ENCODE assay signal across 7 mouse cellular contexts in the genomic region with DNA sequence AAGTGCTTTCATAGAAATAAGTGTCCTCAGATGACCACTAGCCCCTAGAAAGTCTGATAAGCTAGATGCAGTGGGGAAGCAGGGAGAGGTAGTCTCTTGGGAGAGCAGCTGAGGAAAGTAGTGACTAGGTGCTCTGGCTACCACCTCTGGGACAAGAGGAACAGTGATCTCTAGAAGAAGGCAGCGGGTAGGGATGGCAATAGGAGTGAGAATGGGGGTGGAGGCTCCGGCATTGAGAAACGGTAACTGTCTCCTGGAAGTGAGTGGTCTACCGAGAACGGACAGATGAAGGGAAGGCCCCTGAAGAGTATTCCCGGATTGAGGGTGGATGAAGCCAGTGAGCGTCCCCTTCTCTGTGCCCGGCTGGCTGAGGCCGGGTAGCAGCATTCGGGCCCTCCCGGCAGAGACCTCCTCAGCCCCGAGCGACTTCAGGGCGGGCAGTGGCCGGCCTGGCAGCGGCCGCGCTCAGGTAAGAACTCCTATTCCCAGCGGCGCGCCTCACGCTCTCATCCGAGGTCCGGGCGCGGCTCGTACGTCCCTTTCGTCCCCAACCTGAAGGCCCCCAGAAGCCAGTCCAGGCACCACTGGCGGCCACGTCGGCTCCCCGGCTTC. TPM values are rescaled to one million over a fixed set of nuclear protein-coding genes. Genes with fewer than 3 reads are reported as not detected.
DNase-seq lines count a peak whose midpoint lies in the region; ATAC-seq and TF ChIP-seq lines count a peak whose summit lies in the region.

No protein-coding gene starts in this region.

- no peak for DNase-seq in lung, postnatal 25 days (ENCODE audit: low spot score)
- DNase-seq in c-Kit-positive CD71-negative TER-119-negative erythroid progenitor cells, embryonic 14.5 days (ENCODE audit: low read depth), result peak; percentile 19
- DNase-seq in liver, postnatal 0 days, result no peak
- no peak for DNase-seq in urinary bladder, postnatal 14 days (ENCODE audit: low spot score)
- DNase-seq in spleen, postnatal 4 days (ENCODE audit: low spot score in 2 of 2), result no peak

- peaks cover 3% of the 10 kb centered on the region for H3K4me1 ChIP-seq in lung, embryonic 16.5 days (replicated peaks; ENCODE audit: control insufficient read depth, insufficient read depth, low read length)
- H3K4me1 ChIP-seq in heart, embryonic 16.5 days (ENCODE audit: control insufficient read depth, insufficient read depth, low read length), result no peaks in the 10 kb centered on the region
- peaks cover 14% of the 10 kb centered on the region for H3K4me1 ChIP-seq in liver, postnatal 0 days (ENCODE audit: insufficient read depth)

- H3K4me3 ChIP-seq in lung, embryonic 16.5 days (ENCODE audit: low read length), result peak overlapping the region; percentile 85
- H3K4me3 ChIP-seq in heart, embryonic 16.5 days (ENCODE audit: low read length), result peak overlapping the region; percentile 81
- H3K4me3 ChIP-seq in liver, postnatal 0 days (ENCODE audit: low read depth, low read length), result peak overlapping the region; percentile 68

- no peak for TF ChIP-seq CTCF in liver, postnatal 0 days (IDR thresholded peaks at IDR 0.05; ENCODE audit: low read depth)

- peak overlapping the region; percentile 59; the same call in 1 of the 2 replicates for H3K27ac ChIP-seq in lung, embryonic 16.5 days (ENCODE audit: low read length)
- H3K27ac ChIP-seq in heart, embryonic 16.5 days (ENCODE audit: low read length), result peak overlapping the region; percentile 66
- H3K27ac ChIP-seq in liver, postnatal 0 days (ENCODE audit: low read depth), result peak overlapping the region; percentile 67

- no peak for TF ChIP-seq EP300 in liver, postnatal 0 days (IDR thresholded peaks at IDR 0.05; ENCODE audit: low read depth)

- under 1% methylated on average over 18 of the region's 33 CpGs for WGBS in lung, embryonic 16.5 days
- WGBS in heart, embryonic 16.5 days, result under 1% methylated on average over 33 of the region's 33 CpGs
- WGBS in liver, postnatal 0 days (ENCODE audit: insufficient replicate concordance), result under 1% methylated on average over 33 of the region's 33 CpGs

- no peaks in the 10 kb centered on the region for H3K9me3 ChIP-seq in lung, embryonic 16.5 days (ENCODE audit: control insufficient read depth, low read length)
- no peaks in the 10 kb centered on the region for H3K9me3 ChIP-seq in heart, embryonic 16.5 days (replicated peaks; ENCODE audit: control insufficient read depth, low read length)
- H3K9me3 ChIP-seq in liver, postnatal 0 days (ENCODE audit: low read length), result no peaks in the 10 kb centered on the region

- H3K4me2 ChIP-seq in lung, embryonic 16.5 days (ENCODE audit: low read depth, low read length), result peak overlapping the region; percentile 87
- peak overlapping the region; percentile 72 for H3K4me2 ChIP-seq in heart, embryonic 16.5 days (ENCODE audit: low read depth, low read length)
- H3K4me2 ChIP-seq in liver, postnatal 0 days (ENCODE audit: low read depth, low read length), result peak overlapping the region; percentile 93

- H3K27me3 ChIP-seq in lung, embryonic 16.5 days (ENCODE audit: control insufficient read depth, insufficient read depth, low read depth, low read length), result no peaks in the 10 kb centered on the region
- no peaks in the 10 kb centered on the region for H3K27me3 ChIP-seq in heart, embryonic 16.5 days (ENCODE audit: control insufficient read depth, insufficient read depth, low read length)
- H3K27me3 ChIP-seq in liver, postnatal 0 days (ENCODE audit: insufficient read depth, low read length), result no peaks in the 10 kb centered on the region

- peak; percentile 59 for ATAC-seq in lung, embryonic 16.5 days (ENCODE audit: low read depth)
- peak; percentile 29 for ATAC-seq in heart, embryonic 16.5 days (replicated peaks; ENCODE audit: extremely low read depth, insufficient read depth, low FRiP score)
- ATAC-seq in liver, postnatal 0 days, result peak; percentile 68

- no peaks in the 10 kb centered on the region for H3K36me3 ChIP-seq in lung, embryonic 16.5 days (ENCODE audit: control insufficient read depth, insufficient read depth, low read length)
- H3K36me3 ChIP-seq in heart, embryonic 16.5 days (ENCODE audit: control insufficient read depth, insufficient read depth), result no peaks in the 10 kb centered on the region
- no peaks in the 10 kb centered on the region; the same call in 1 of the 2 replicates for H3K36me3 ChIP-seq in liver, postnatal 0 days (replicated peaks; ENCODE audit: insufficient read depth, low read length)

- H3K9ac ChIP-seq in lung, embryonic 16.5 days (ENCODE audit: low read length), result peak overlapping the region; percentile 90
- H3K9ac ChIP-seq in heart, embryonic 16.5 days (ENCODE audit: low read length), result peak overlapping the region; percentile 86
- H3K9ac ChIP-seq in liver, postnatal 0 days (replicated peaks), result peak overlapping the region; percentile 77

RNA-seq across cellular contexts. Expression of a gene that starts 12.3 kb away (rescaled TPM):
- polyA plus RNA-seq in lung, embryonic 16.5 days (2015; fragmentation: Nextera tagmentation; extraction: Ambion mirVana), result 28.4 and 29.4 TPM in 2 replicates
- 17.5 and 19.9 TPM in 2 replicates for polyA plus RNA-seq in heart, embryonic 16.5 days (2015; fragmentation: Nextera tagmentation; extraction: Ambion mirVana)
- polyA plus RNA-seq in liver, postnatal 0 days (2015; fragmentation: Nextera tagmentation; extraction: Ambion mirVana), result 18.7 and 19.4 TPM in 2 replicates

RNA-seq across cellular contexts. Expression of a gene that starts 52.4 kb away (rescaled TPM):
- 6.6 and 9.4 TPM in 2 replicates for polyA plus RNA-seq in lung, embryonic 16.5 days (2015; fragmentation: Nextera tagmentation; extraction: Ambion mirVana)
- polyA plus RNA-seq in heart, embryonic 16.5 days (2015; fragmentation: Nextera tagmentation; extraction: Ambion mirVana), result 3.2 and 3.8 TPM in 2 replicates
- polyA plus RNA-seq in liver, postnatal 0 days (2015; fragmentation: Nextera tagmentation; extraction: Ambion mirVana), result 8.3 and 18.9 TPM in 2 replicates
